Mouse (Mus musculus) E14TG2a.4 (cell line): Measurements from ENCODE around the gene Trim15.

ENCODE experiments used
- CTCF ChIP-seq: conservative IDR thresholded peaks from 2 replicates; pipeline ENCODE4 v1.5.1; 2014; ENCODE audit warnings: low read length
- NANOG ChIP-seq: IDR thresholded peaks from 2 replicates; pipeline ENCODE4 v1.6.1; 2014; ENCODE audit warnings: borderline replicate concordance, low read length, mixed read lengths

- TF ChIP-seq CTCF (no peak), NANOG (no peak)
Observed at GRCm38 (mm10) chr17:36890073-36890903, 23.3 kb upstream of the Trim15 start, which contains the start of gene Trim40.
